In genomic region chr19:55747926-55748291, GRCm38 (mm10) we compare ENCODE assay signal across 12 mouse cellular contexts. TPM values are rescaled to one million over a fixed set of nuclear protein-coding genes. Genes with fewer than 3 reads are reported as not detected.
A peak's percentile ranks its signal among the peaks of the same experiment; 100 is the strongest.
DNase-seq lines count a peak whose midpoint lies in the region; ATAC-seq and TF ChIP-seq lines count a peak whose summit lies in the region.
"Had no signal": no experiment of that assay in that cellular context is flagged by ENCODE, and none has a peak within 500 bp of the region (broad histone marks: within the 10 kb centered on the region; RNA-seq: fewer than 3 reads in every experiment).

No protein-coding gene starts in this region.

- no peaks in the 10 kb centered on the region for H3K36me3 ChIP-seq in heart, embryonic 15.5 days
- 0 out of 2 replicates have a peak, but pooled peaks cover 6% of the 10 kb centered on the region for H3K36me3 ChIP-seq in stomach, embryonic 14.5 days (ENCODE audit: control insufficient read depth, insufficient read depth, low read length)
- no peaks in the 10 kb centered on the region for H3K36me3 ChIP-seq in stomach, postnatal 0 days (ENCODE audit: control insufficient read depth, insufficient read depth, low read length)
- H3K36me3 ChIP-seq in limb, embryonic 14.5 days (ENCODE audit: control insufficient read depth, insufficient read depth, low read length) = peaks cover 3% of the 10 kb centered on the region; the same call in 1 of the 2 replicates

- no peaks in the 10 kb centered on the region for H3K27me3 ChIP-seq in heart, embryonic 15.5 days
- no peaks in the 10 kb centered on the region for H3K27me3 ChIP-seq in stomach, embryonic 14.5 days (ENCODE audit: control insufficient read depth, insufficient read depth, low read length)
- no peaks in the 10 kb centered on the region for H3K27me3 ChIP-seq in stomach, postnatal 0 days (ENCODE audit: control insufficient read depth, insufficient read depth, low read length)
- no peaks in the 10 kb centered on the region for H3K27me3 ChIP-seq in limb, embryonic 14.5 days (ENCODE audit: control insufficient read depth, insufficient read depth, low read length)

- TF ChIP-seq EP300 in stomach, postnatal 0 days (optimal IDR thresholded peaks at IDR 0.05) = no peak

- no peak for DNase-seq in heart, adult 9 months (ENCODE audit: low spot score in 2 of 2)
- DNase-seq in stomach, postnatal 0 days (ENCODE audit: low spot score) = no peak
- peak; percentile 62 for DNase-seq in limb, embryonic 14.5 days (ENCODE audit: low spot score)
- no peak for DNase-seq in cerebellum, adult 9-10 months
- DNase-seq in B cell, adult 2 months = no peak
- DNase-seq: cerebellum, postnatal 36 days; layer of hippocampus, postnatal 36 days; lung, adult 2 months had no signal

- peaks cover 74% of the 10 kb centered on the region for H3K4me1 ChIP-seq in heart, embryonic 15.5 days (replicated peaks)
- peaks cover 64% of the 10 kb centered on the region for H3K4me1 ChIP-seq in stomach, embryonic 14.5 days (ENCODE audit: control insufficient read depth, insufficient read depth, low read length)
- peaks cover 9% of the 10 kb centered on the region for H3K4me1 ChIP-seq in stomach, postnatal 0 days (replicated peaks; ENCODE audit: control insufficient read depth, insufficient read depth)
- H3K4me1 ChIP-seq in limb, embryonic 14.5 days (ENCODE audit: control insufficient read depth, insufficient read depth, low read length) = peaks cover 70% of the 10 kb centered on the region

- no peaks in the 10 kb centered on the region for H3K9me3 ChIP-seq in heart, embryonic 15.5 days (replicated peaks)
- no peaks in the 10 kb centered on the region for H3K9me3 ChIP-seq in stomach, embryonic 14.5 days (ENCODE audit: control insufficient read depth, low read depth, low read length)
- H3K9me3 ChIP-seq in stomach, postnatal 0 days (ENCODE audit: control insufficient read depth, low read length) = no peaks in the 10 kb centered on the region
- no peaks in the 10 kb centered on the region for H3K9me3 ChIP-seq in limb, embryonic 14.5 days (ENCODE audit: control insufficient read depth, low read length)

- H3K4me2 ChIP-seq in heart, embryonic 15.5 days = peak overlapping the region; percentile 37
- peak overlapping the region; percentile 26; the same call in 1 of the 2 replicates for H3K4me2 ChIP-seq in stomach, embryonic 14.5 days (replicated peaks; ENCODE audit: low read depth, low read length)
- no peak overlapping the region; the same call in 1 of the 2 replicates for H3K4me2 ChIP-seq in stomach, postnatal 0 days (replicated peaks; ENCODE audit: low read depth)
- H3K4me2 ChIP-seq in limb, embryonic 14.5 days (replicated peaks; ENCODE audit: low read depth, low read length, severe bottlenecking) = peak overlapping the region; percentile 95

- no peak for TF ChIP-seq POLR2A in limb, embryonic 14.5 days (IDR thresholded peaks at IDR 0.05; ENCODE audit: borderline replicate concordance, extremely low read depth, insufficient read depth, insufficient read length)

- 20% methylated on average over 6 of the region's 6 CpGs for WGBS in heart, embryonic 15.5 days
- 22% methylated on average over 6 of the region's 6 CpGs for WGBS in stomach, embryonic 14.5 days
- WGBS in stomach, postnatal 0 days = 22% methylated on average over 6 of the region's 6 CpGs
- WGBS in limb, embryonic 14.5 days = 6% methylated on average over 6 of the region's 6 CpGs

- H3K4me3 ChIP-seq in heart, embryonic 15.5 days = no peak overlapping the region
- H3K4me3 ChIP-seq in stomach, embryonic 14.5 days (ENCODE audit: low read depth, low read length) = no peak overlapping the region
- H3K4me3 ChIP-seq in stomach, postnatal 0 days (ENCODE audit: low read depth, low read length) = no peak overlapping the region
- H3K4me3 ChIP-seq in limb, embryonic 14.5 days (replicated peaks; ENCODE audit: low read length) = peak overlapping the region; percentile 84

- no peak for ATAC-seq in heart, embryonic 15.5 days (replicated peaks; ENCODE audit: insufficient number of reproducible peaks, insufficient read depth, low FRiP score, low read depth)
- ATAC-seq in stomach, embryonic 14.5 days (ENCODE audit: insufficient number of reproducible peaks, insufficient read depth, low FRiP score, low read depth) = no peak
- ATAC-seq in stomach, postnatal 0 days (ENCODE audit: low FRiP score, low TSS enrichment) = no peak
- no peak for ATAC-seq in limb, embryonic 14.5 days (ENCODE audit: low FRiP score, low read depth)
- no peak for ATAC-seq in erythroid progenitor cell, adult 5-6 weeks (replicated peaks; ENCODE audit: low FRiP score, poor library complexity, severe bottlenecking)
- ATAC-seq: inflammation-experienced regulatory T-cells, adult 6 months had no signal

- H3K27ac ChIP-seq in heart, embryonic 15.5 days = peak overlapping the region; percentile 58
- H3K27ac ChIP-seq in stomach, embryonic 14.5 days (ENCODE audit: low read length) = peak overlapping the region; percentile 27; the same call in 1 of the 2 replicates
- H3K27ac ChIP-seq in stomach, postnatal 0 days (replicated peaks) = no peak overlapping the region
- H3K27ac ChIP-seq in limb, embryonic 14.5 days (replicated peaks; ENCODE audit: low read depth, low read length) = peak overlapping the region; percentile 69; the same call in 1 of the 2 replicates

- no peak for TF ChIP-seq CTCF in stomach, postnatal 0 days (IDR thresholded peaks at IDR 0.05; ENCODE audit: low read depth)

- 0 out of 2 replicates have a peak overlapping the region, but pooled peaks have one; percentile 4 for H3K9ac ChIP-seq in heart, embryonic 15.5 days
- no peak overlapping the region for H3K9ac ChIP-seq in stomach, embryonic 14.5 days (replicated peaks; ENCODE audit: low read depth, low read length)
- no peak overlapping the region for H3K9ac ChIP-seq in stomach, postnatal 0 days (ENCODE audit: low read length)
- H3K9ac ChIP-seq in limb, embryonic 14.5 days (ENCODE audit: low read depth, low read length, severe bottlenecking) = no peak overlapping the region; the same call in 1 of the 2 replicates

RNA-seq across cellular contexts. Expression of gene Tcf7l2, which starts 6.3 kb away (rescaled TPM):
- polyA plus RNA-seq in heart, embryonic 15.5 days (2015; fragmentation: Nextera tagmentation; extraction: Ambion mirVana) = 43.2 and 48.2 TPM in 2 replicates
- 143 and 151 TPM in 2 replicates for polyA plus RNA-seq in stomach, embryonic 14.5 days (2014; fragmentation: Nextera tagmentation; extraction: Ambion mirVana)
- polyA plus RNA-seq in stomach, postnatal 0 days (2015; fragmentation: Nextera tagmentation; extraction: Ambion mirVana) = 40.6 and 41.7 TPM in 2 replicates
- polyA plus RNA-seq in limb, embryonic 14.5 days (2012; rRNA removed) = 51.6 and 64.4 TPM in 2 replicates
- 134 and 151 TPM in 2 replicates for polyA plus RNA-seq in limb, embryonic 14.5 days (2014; fragmentation: Nextera tagmentation; extraction: Ambion mirVana)
- total RNA-seq in erythroid progenitor cell, adult 5-6 weeks (2015; ENCODE audit: low replicate concordance) = 8.4 and 22.3 TPM in 2 replicates
- 0.61 and 2.1 TPM in 2 replicates for total RNA-seq in erythroid progenitor cell, adult 5-6 weeks (2017; ENCODE audit: low replicate concordance)
